Mouse (Mus musculus) hindbrain, embryonic 11.5 days (tissue): ENCODE results near the gene Ang5. TPM values are rescaled to one million over a fixed set of nuclear protein-coding genes. Genes with fewer than 3 reads are reported as not detected.
"Not testable (repeated sequence)": the region's sequence is repeated elsewhere in the genome, so short reads cannot be mapped to it uniquely, and the experiment has no call there.

Experiments used
- ATAC-seq: fragments of 200-750 bp; cut with Nextera tagmentation; 2 replicates; pipeline ENCODE4 v1.8.0; 2017; ENCODE audit warnings: mild to moderate bottlenecking, moderate TSS enrichment, moderate library complexity; ENCODE audit not compliant: low FRiP score
- DNase-seq: peaks from one replicate; pipeline ENCODE4 v3.0.0-alpha.2; 2015; ENCODE audit warnings: low spot score
- H3K27ac ChIP-seq: fragments of 300-500 bp; sonication (generic); 2 replicates; pipeline ENCODE4 v1.5.1; 2014; ENCODE audit warnings: mild to moderate bottlenecking, low read depth, low read length
- H3K27me3 ChIP-seq: fragments of 300-500 bp; sonication (generic); 2 replicates; pipeline ENCODE4 v1.6.1; 2014; ENCODE audit warnings: mild to moderate bottlenecking, low read length, moderate library complexity, mixed read lengths; ENCODE audit not compliant: control insufficient read depth, insufficient read depth
- H3K36me3 ChIP-seq: fragments of 300-500 bp; sonication (generic); 2 replicates; pipeline ENCODE4 v1.6.1; 2014; ENCODE audit warnings: mild to moderate bottlenecking, low read length, moderate library complexity, mixed read lengths; ENCODE audit not compliant: control insufficient read depth, insufficient read depth
- H3K4me1 ChIP-seq: fragments of 300-500 bp; sonication (generic); replicated peaks from 2 replicates; pipeline ENCODE4 v1.6.1; 2014; ENCODE audit warnings: low read length, mixed read lengths; ENCODE audit not compliant: control insufficient read depth, insufficient read depth
- H3K4me2 ChIP-seq: fragments of 300-500 bp; sonication (generic); replicated peaks from 2 replicates; pipeline ENCODE4 v1.6.1; 2014; ENCODE audit warnings: mild to moderate bottlenecking, low read depth, low read length
- H3K4me3 ChIP-seq: fragments of 300-500 bp; sonication (generic); 2 replicates; pipeline ENCODE4 v1.5.1; 2014; ENCODE audit warnings: low read depth, low read length
- H3K9ac ChIP-seq: fragments of 300-500 bp; sonication (generic); 2 replicates; pipeline ENCODE4 v1.6.1; 2014; ENCODE audit warnings: low read depth, low read length
- H3K9me3 ChIP-seq: fragments of 300-500 bp; sonication (generic); 2 replicates; pipeline ENCODE4 v1.6.1; 2016; ENCODE audit warnings: low read length; ENCODE audit not compliant: control insufficient read depth
- WGBS: fragments of 180-500 bp; shearing (Covaris S2); extraction: QIAGEN DNeasy Blood & Tissue Kit; methylation state at CpG from one replicate; pipeline ENCODE4 v1.1.7; 2014; 5-methylcytosine and 5-hydroxymethylcytosine counted together
- polyA plus RNA-seq: library from polyadenylated mRNA; unstranded; fragments of >200 nt; fragmentation: Nextera tagmentation; extraction: Ambion mirVana; gene quantifications from 2 replicates; pipeline ENCODE4 v1.2.1, GENCODE M21; 2014

The Ang5 gene
- polyA plus RNA-seq, result not detected in 2 replicates

DNA sequence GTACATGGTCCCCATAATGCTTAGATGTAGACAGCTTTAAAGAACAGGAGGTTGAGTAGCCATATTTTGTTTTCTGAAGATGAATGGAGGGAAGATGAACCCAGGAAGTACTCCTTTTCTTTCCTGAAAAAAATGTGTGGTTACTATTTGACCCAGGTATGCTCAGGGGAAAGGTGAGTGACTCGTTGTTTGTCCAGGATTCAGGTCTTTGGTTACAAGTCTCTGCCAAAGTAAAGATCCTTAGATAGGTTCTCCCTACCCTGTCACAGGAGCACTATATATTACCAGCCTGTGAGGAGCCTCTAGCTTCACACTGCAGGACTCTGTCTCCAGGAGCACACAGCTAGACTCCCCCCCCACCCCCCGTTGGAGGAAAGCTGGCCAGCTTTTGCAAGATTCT, at the start of gene Ang5:
Ang5 (plus strand) TSS at position 301 of the 400 bp plus-strand sequence.
- ATAC-seq, H3K4me2 ChIP-seq: not testable (repeated sequence)
- WGBS, result no CpG with 5 or more reads among the region's 2 CpGs

DNA sequence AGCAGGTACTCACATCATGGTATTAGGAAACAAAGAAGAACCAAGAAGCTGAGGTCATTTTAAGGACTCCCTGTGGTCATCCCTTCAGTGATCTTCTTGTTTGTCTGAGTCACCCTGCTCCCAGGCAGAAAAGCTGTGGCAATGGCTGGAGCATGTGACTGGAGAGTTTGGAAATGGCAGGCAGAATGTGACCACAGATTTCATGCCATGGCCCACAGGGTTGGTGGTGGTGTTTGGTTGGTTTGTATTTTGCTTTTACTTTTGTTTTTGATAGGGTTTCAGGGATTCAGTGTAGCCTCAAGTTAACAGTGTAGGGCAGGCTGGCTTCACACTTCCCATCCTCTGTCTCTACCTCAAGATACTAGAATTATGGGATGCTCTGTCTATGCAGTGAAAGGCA, 38.7 kb upstream of the Ang5 start:
- not testable (repeated sequence) for H3K27me3 ChIP-seq, H3K4me2 ChIP-seq, H3K36me3 ChIP-seq, DNase-seq, H3K9me3 ChIP-seq, ATAC-seq, H3K9ac ChIP-seq, H3K27ac ChIP-seq, H3K4me1 ChIP-seq, H3K4me3 ChIP-seq

More for the DNA sequence above, at the start of gene Ang5:
- H3K4me1 ChIP-seq, DNase-seq, H3K4me3 ChIP-seq, H3K9ac ChIP-seq, H3K9me3 ChIP-seq, H3K27me3 ChIP-seq, H3K36me3 ChIP-seq, H3K27ac ChIP-seq: not testable (repeated sequence)

DNA sequence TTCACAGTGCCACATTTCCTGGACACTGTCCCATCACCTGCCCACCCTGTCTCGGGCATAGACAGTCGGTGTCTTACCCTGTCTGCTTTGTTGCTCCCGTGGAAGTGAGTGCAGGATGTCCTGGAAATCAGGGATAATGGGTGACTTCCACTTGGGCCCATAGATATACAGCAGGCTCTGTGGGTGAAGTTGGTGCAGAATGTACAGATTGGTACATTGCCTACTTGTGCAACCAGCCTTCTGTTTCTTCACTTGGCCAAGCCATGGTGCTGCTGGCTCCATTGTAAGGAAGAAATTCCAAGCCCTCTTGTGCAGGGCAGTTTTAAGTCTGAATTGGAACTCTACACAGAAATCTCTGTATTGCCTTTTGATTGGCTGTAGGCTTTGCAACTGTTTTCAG, 33.4 kb upstream of the Ang5 start, which contains the start of gene Ear10:
Ear10 (minus strand) TSS at position 101 of the 400 bp plus-strand sequence.
- not testable (repeated sequence) for H3K36me3 ChIP-seq, H3K4me1 ChIP-seq, H3K27me3 ChIP-seq, H3K27ac ChIP-seq, H3K9me3 ChIP-seq, DNase-seq, H3K4me3 ChIP-seq, H3K9ac ChIP-seq, ATAC-seq, H3K4me2 ChIP-seq
- 81% methylated on average over 3 of the region's 3 CpGs for WGBS

DNA sequence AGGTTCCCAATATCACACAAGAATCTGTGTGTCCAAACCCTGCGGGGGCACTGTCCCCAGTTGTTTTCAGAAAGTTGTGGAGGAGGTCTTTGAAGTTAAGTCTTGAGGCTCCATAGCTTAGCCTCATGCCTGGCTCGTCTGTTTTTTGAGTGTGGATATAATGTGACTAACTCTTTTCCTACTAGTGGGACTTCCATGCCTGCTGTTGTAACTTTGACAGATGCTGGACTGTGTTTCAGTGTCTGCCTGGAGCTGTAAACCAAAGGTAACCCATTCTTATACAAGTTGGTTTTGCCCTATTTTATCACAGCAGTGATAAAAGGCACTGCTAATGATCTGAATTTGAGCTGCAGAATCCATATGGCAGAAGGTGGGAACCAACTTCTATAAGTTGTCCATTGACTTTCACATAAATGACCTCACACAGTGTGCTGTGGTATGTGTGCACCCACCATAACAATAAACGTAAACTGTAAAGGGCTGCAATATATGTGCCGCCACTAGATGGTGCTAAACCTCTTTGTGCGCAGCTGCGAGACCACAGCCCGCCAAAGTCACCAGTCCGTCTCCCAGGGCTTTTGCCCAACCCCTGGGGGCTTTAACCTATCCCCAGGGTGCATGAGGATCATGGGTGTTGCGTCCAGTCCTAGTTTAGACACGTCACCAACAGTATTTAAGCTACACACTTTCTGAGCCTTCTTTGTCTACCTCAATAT, 32.0 kb upstream of the Ang5 start, which contains the start of gene Gm8113:
Gm8113 (plus strand) TSS at position 703 of the 716 bp plus-strand sequence.
- not testable (repeated sequence) for H3K27me3 ChIP-seq, H3K4me1 ChIP-seq, H3K36me3 ChIP-seq, H3K9me3 ChIP-seq
- H3K27ac ChIP-seq, result peak within 1 kb of the TSS; percentile 70; the same call in 1 of the 2 replicates
- peak within 1 kb of the TSS; percentile 42 for H3K4me3 ChIP-seq
- WGBS, result 12% methylated on average over 10 of the region's 10 CpGs
- peak within 1 kb of the TSS; percentile 28 for H3K4me2 ChIP-seq
- peak within 1 kb of the TSS; percentile 64 for H3K9ac ChIP-seq
- peak; percentile 90 for DNase-seq
- peak; percentile 100 for ATAC-seq

DNA sequence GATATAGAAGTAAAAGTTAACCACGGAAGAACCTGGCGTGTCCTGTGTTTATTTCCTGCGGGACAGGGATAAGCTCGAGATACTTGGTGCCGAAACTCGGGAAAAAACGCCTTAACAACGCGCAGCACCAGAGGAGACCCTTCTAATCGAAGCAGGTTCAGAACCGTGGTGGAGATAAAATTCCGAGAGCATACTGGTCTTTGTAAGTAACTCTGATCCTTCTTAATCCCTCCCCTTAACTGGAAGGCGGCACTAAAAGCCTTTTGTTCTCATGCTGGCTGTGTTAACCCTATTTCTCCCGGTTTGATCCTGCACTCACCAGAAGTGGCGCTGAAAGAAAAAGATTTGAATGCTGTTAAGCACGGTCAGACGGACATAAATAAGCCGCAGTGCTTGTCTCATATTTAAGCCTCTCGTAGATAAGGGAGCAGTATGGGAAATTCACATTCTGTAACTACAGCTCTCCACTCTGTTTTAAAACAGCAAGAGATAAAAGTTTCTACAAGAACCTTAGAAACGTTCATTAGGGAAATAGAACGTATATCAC, 31.4 kb upstream of the Ang5 start:
- Histone ChIP-seq H3K27ac (peak overlapping the region; percentile 70; the same call in 1 of the 2 replicates), H3K4me2 (peak overlapping the region; percentile 28), H3K9ac (peak overlapping the region; percentile 64), H3K4me3 (peak overlapping the region; percentile 42)
- peak; percentile 71 for DNase-seq
- not testable (repeated sequence) for H3K9me3 ChIP-seq, H3K27me3 ChIP-seq, H3K4me1 ChIP-seq, H3K36me3 ChIP-seq
- peak; percentile 93 for ATAC-seq
- WGBS, result 4% methylated on average over 21 of the region's 21 CpGs

DNA sequence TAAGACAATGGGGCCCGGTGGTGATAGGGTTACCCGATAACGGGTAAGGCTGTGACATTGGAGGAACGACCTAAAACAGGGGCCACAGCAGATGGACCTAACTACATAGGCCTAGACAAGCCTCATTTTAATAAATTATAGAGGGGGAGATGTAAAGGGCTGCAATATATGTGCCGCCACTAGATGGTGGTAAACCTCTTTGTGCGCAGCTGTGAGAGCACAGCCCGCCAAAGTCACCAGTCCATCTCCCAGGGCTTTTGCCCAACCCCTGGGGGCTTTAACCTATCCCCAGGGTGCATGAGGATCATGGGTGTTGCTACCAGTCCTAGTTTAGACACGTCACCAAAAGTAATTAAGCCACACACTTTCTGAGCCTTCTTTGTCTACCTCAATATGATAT, 23.9 kb upstream of the Ang5 start:
- ATAC-seq, H3K4me2 ChIP-seq, H3K4me1 ChIP-seq, H3K27me3 ChIP-seq, H3K9me3 ChIP-seq, H3K9ac ChIP-seq, H3K36me3 ChIP-seq, H3K4me3 ChIP-seq, H3K27ac ChIP-seq: not testable (repeated sequence)
- 26% methylated on average over 8 of the region's 8 CpGs for WGBS
- peak; percentile 73 for DNase-seq

DNA sequence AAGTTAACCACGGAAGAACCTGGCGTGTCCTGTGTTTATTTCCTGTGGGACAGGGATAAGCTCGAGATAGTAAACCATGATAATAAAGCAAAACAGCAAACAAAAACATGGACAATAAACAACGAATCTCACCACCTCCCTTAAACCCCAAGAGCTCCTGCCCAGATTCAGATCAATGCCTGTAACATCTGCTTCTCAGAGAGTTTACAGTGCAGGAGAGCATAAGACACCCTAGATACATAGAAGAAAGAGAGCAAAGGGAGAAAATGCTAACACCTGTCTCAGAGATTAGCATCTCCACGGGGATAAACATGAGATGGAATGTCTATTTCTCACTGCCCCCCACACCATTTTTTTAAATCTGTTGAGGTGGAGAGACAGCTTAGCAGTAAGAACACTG, 23.5 kb upstream of the Ang5 start:
- not testable (repeated sequence) for H3K4me1 ChIP-seq, H3K9ac ChIP-seq, H3K36me3 ChIP-seq, ATAC-seq, H3K27ac ChIP-seq, H3K4me2 ChIP-seq, DNase-seq, H3K4me3 ChIP-seq, H3K9me3 ChIP-seq, H3K27me3 ChIP-seq
- WGBS, result 56% methylated on average over 5 of the region's 5 CpGs

DNA sequence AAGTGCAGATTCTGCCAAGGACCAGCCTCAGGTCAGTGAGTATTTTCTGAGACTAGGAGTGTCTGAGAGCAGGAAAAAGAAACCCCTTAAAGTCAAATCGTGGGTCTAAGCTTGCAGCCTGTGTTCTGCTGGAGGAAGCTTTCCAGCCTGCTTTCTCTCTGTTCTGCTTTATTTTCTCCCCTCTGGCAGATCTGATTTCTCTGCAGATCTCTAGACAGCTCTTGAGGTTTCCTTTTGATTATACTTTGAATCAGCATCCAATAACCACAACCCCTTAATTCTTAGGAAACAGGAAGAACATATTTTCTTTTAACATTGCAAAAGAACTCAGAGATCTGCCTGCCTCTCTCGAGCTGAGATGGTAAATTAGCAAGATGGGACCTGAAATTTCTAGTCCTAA, 3.5 kb upstream of the Ang5 start:
- WGBS, result 67% methylated on average over 1 of the region's 2 CpGs
- not testable (repeated sequence) for H3K27me3 ChIP-seq, H3K4me1 ChIP-seq, H3K9me3 ChIP-seq, H3K4me2 ChIP-seq, ATAC-seq, H3K4me3 ChIP-seq, H3K9ac ChIP-seq, DNase-seq, H3K27ac ChIP-seq, H3K36me3 ChIP-seq

DNA sequence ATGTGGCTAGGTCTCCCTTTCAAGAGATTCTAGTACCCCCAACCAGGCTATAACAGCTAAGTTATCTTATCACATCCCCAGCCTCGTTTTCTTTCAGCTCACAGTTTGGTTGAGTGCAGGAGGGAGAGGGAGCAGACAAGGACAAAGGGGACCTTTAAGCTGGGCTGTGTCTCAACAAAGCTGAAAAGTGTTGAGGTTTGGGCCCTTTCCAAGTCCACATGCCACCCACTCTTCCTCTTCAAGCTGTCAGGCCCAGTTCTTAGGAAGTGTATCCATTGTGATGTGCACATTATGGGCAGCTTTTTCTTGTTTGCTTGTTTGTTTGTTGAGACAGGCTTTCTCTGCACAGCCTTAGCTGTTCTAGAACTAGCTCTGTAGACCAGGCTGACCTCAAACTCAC, 1.8 kb upstream of the Ang5 start:
- not testable (repeated sequence) for DNase-seq, H3K4me2 ChIP-seq, H3K27me3 ChIP-seq, H3K4me1 ChIP-seq, H3K9me3 ChIP-seq, H3K9ac ChIP-seq, H3K27ac ChIP-seq, ATAC-seq, H3K4me3 ChIP-seq, H3K36me3 ChIP-seq
- no CpG with 5 or more reads among the region's 1 CpGs for WGBS
